Mouse (Mus musculus) lung, embryonic 14.5 days (tissue): ENCODE data around the gene Cdk12. TPM values are rescaled to one million over a fixed set of nuclear protein-coding genes. Genes with fewer than 3 reads are reported as not detected.
A peak's percentile ranks its signal among the peaks of the same experiment; 100 is the strongest.
"Not testable (repeated sequence)": the region's sequence is repeated elsewhere in the genome, so short reads cannot be mapped to it uniquely, and the experiment has no call there.

Source experiments
- ATAC-seq: fragments of 200-750 bp; cut with Nextera tagmentation; 2 replicates; pipeline ENCODE4 v1.8.0; 2017; ENCODE audit warnings: mild to moderate bottlenecking, moderate TSS enrichment, moderate library complexity; ENCODE audit not compliant: insufficient read depth
- DNase-seq: peaks from one replicate; pipeline ENCODE4 v3.0.0-alpha.2; 2015
- H3K27ac ChIP-seq: fragments of 300-500 bp; sonication (generic); 2 replicates; pipeline ENCODE4 v1.5.1; 2014; ENCODE audit warnings: low read depth, mild to moderate bottlenecking, moderate library complexity
- H3K27me3 ChIP-seq: fragments of 300-500 bp; sonication (generic); 2 replicates; pipeline ENCODE4 v1.6.1; 2014; ENCODE audit warnings: low read length, control low read depth; ENCODE audit not compliant: insufficient read depth
- H3K36me3 ChIP-seq: fragments of 300-500 bp; sonication (generic); 2 replicates; pipeline ENCODE4 v1.6.1; 2014; ENCODE audit warnings: control low read depth; ENCODE audit not compliant: insufficient read depth
- H3K4me1 ChIP-seq: fragments of 300-500 bp; sonication (generic); 2 replicates; pipeline ENCODE4 v1.6.1; 2014; ENCODE audit warnings: antibody characterized with exemption, control low read depth; ENCODE audit not compliant: insufficient read depth
- H3K4me2 ChIP-seq: fragments of 300-500 bp; sonication (generic); 2 replicates; pipeline ENCODE4 v1.6.1; 2014; ENCODE audit warnings: mild to moderate bottlenecking
- H3K4me3 ChIP-seq: fragments of 300-500 bp; sonication (generic); 2 replicates; pipeline ENCODE4 v1.5.1; 2014; ENCODE audit warnings: low read depth, low read length
- H3K9ac ChIP-seq: fragments of 300-500 bp; sonication (generic); 2 replicates; pipeline ENCODE4 v1.6.1; 2014
- H3K9me3 ChIP-seq: fragments of 300-500 bp; sonication (generic); 2 replicates; pipeline ENCODE4 v1.6.1; 2016; ENCODE audit warnings: low read depth, low read length, control low read depth
- CTCF ChIP-seq: IDR thresholded peaks from 2 replicates; pipeline ENCODE4 v1.5.1; 2016; ENCODE audit warnings: antibody characterized with exemption, low read depth
- WGBS: fragments of 180-500 bp; shearing (Covaris S2); extraction: QIAGEN DNeasy Blood & Tissue Kit; methylation state at CpG from one replicate; pipeline ENCODE4 v1.1.7; 2014; 5-methylcytosine and 5-hydroxymethylcytosine counted together
- polyA plus RNA-seq: library from polyadenylated mRNA; unstranded; fragments of >200 nt; fragmentation: Nextera tagmentation; extraction: Ambion mirVana; gene quantifications from 2 replicates; pipeline ENCODE4 v1.2.1, GENCODE M21; 2014

Gene Cdk12
- polyA plus RNA-seq, 1 experiment from 2014 or later: 16.6 TPM

DNA sequence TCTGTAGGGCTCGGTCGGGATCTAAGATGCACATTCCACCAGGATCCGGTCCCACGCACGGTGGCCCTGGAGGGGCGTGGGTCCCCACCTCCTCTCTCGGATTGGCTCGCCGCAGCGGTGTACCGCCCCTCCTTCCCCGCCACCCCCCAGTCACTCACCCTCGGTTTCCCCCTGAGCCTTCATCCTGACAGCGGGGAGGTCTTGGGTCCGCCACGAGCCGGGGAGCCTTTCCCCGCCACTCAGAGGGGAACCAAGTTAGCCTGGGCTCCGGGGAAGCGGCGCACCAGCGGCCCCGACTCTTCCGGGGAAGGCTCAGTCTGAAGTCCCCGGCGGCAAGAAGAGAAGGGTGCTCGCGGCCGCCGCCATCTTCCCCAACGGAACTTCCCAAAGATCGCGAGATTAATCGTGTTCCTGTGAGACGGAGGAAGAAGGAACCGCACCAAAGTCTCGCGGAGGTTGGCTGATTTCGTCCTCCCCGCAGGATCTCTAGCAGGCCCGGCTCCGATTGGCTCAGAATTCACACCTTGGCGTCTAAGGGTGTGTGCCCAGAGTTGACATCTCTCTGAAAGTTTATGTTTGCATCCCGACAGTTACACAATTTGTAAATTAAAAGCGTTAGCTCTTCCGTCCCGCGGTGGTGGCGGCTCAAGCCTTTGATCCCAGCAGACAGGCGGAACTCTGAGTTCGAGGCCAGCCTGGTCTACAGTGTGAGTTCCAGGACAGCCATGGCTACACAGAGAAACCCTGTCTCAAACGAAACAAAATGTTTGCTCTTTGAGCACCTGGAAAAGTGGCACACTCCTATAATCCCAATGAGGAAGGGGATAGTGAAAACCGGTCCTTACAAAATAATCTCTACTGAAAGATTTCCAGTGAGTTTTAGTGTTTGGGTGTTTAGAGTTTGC is 9.7 kb upstream of the Cdk12 start, which contains the start of gene Med1:
Gene Med1 (minus strand): TSS at position 393 of the 905 bp plus-strand sequence.
- Histone ChIP-seq H3K36me3 (peaks cover 22% of the 10 kb centered on the region), H3K9ac (peak within 1 kb of the TSS; percentile 90), H3K4me1 (peaks cover 8% of the 10 kb centered on the region), H3K9me3 (no peaks in the 10 kb centered on the region), H3K4me2 (peak within 1 kb of the TSS; percentile 77), H3K27me3 (no peaks in the 10 kb centered on the region), H3K27ac (peak within 1 kb of the TSS; percentile 88), H3K4me3 (peak within 1 kb of the TSS; percentile 67)
- no peak for TF ChIP-seq CTCF
- under 1% methylated on average over 53 of the region's 53 CpGs for WGBS
- peak; percentile 99 for DNase-seq
- ATAC-seq: peak; percentile 96

DNA sequence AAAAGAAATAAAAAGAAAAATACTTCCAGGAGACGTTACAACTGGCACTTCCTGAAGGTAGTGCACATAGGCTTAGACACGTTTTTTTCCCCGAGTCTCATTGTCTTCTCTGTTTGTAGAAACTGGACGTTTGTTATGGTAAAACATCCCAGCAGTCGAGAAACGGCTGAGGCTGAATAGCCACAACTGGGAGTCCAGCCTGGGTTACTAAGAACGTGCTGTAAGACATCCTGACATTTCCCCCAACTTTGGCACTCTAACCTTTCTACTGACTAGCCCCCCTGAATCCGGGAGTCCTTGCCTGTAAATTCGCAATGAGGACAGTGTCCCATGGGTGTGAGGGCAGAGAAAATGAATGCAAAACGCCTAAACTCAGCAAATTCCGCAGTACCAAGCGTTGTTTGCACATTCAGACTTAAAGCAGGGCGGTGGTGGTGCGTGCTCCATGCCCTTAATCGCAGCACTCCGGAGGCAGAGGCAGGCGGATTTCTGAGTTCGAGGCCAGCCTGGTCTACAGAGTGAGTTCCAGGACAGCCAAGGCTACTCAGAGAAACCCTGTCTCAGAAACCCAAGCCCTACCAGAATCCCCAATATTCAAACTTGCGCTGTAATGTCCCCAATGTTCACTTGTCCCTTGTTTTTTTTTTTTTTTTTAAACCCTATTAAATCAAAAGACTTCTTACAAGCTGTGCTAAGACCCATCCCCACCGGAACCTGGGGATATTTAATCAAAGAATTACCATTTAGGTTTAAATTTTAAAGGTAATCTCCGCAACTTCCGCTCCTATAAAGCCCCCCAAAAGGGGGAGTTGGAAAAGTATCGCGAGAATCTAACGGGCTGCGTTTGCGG is 843 bp upstream of the Cdk12 start:
- Histone ChIP-seq H3K27me3 (no peaks in the 10 kb centered on the region), H3K9ac (peak overlapping the region; percentile 67), H3K4me1 (no peaks in the 10 kb centered on the region; the same call in 1 of the 2 replicates), H3K4me2 (peak overlapping the region; percentile 80), H3K4me3 (peak overlapping the region; percentile 96), H3K36me3 (0 out of 2 replicates have a peak, but pooled peaks cover 2% of the 10 kb centered on the region), H3K27ac (peak overlapping the region; percentile 100), H3K9me3 (no peaks in the 10 kb centered on the region)
- 0 out of 2 replicates have a peak, but pooled peaks have one; percentile 8 for ATAC-seq
- DNase-seq: peak; percentile 62
- 1% methylated on average over 27 of the region's 27 CpGs for WGBS
- TF ChIP-seq CTCF: no peak

GRCm38 (mm10) chr11:98203351-98203911 is 572 bp downstream of the Cdk12 start:
- H3K9ac ChIP-seq: peak overlapping the region; percentile 99
- TF ChIP-seq CTCF: no peak
- peak overlapping the region; percentile 96 for H3K4me3 ChIP-seq
- DNase-seq (no peak), ATAC-seq (peak; percentile 60)
- H3K27ac ChIP-seq: peak overlapping the region; percentile 100
- peak overlapping the region; percentile 88 for H3K4me2 ChIP-seq
- H3K27me3 ChIP-seq: no peaks in the 10 kb centered on the region
- WGBS: under 1% methylated on average over 37 of the region's 37 CpGs
- peaks cover 13% of the 10 kb centered on the region; the same call in 1 of the 2 replicates for H3K36me3 ChIP-seq
- H3K4me1 ChIP-seq: no peaks in the 10 kb centered on the region; the same call in 1 of the 2 replicates
- H3K9me3 ChIP-seq: no peaks in the 10 kb centered on the region

GRCm38 (mm10) chr11:98203931-98204421 is 1.1 kb downstream of the Cdk12 start:
- H3K4me2 ChIP-seq: peak overlapping the region; percentile 88
- WGBS: under 1% methylated on average over 16 of the region's 16 CpGs
- no peak for TF ChIP-seq CTCF
- H3K4me1 ChIP-seq: no peaks in the 10 kb centered on the region; the same call in 1 of the 2 replicates
- no peaks in the 10 kb centered on the region for H3K9me3 ChIP-seq
- H3K4me3 ChIP-seq: peak overlapping the region; percentile 96
- no peak for ATAC-seq
- DNase-seq: peak; percentile 31
- H3K27me3 ChIP-seq: no peaks in the 10 kb centered on the region
- peaks cover 18% of the 10 kb centered on the region for H3K36me3 ChIP-seq
- H3K9ac ChIP-seq: peak overlapping the region; percentile 99
- H3K27ac ChIP-seq: peak overlapping the region; percentile 100

DNA sequence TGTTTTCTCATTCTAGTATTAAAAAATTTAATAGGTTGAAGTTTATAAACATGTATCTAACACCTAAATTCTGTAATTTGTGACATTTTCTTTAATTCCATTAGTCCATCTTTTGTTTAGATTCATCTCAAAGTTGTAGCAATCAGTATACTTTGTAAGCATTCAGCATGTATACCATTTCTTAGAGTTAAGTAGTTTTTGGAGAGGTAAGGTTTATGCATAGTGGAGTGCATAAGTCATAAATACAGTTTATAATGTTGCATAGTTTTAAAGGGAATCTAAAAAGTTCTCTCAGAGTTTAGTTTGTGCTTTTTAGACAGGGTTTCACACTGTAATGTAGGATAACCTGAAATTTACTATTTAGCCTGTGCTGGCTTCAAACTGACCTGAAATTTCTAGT is 2.6 kb downstream of the Cdk12 start:
- ATAC-seq (no peak), DNase-seq (no peak)
- Histone ChIP-seq H3K9me3 (no peaks in the 10 kb centered on the region), H3K36me3 (peaks cover 31% of the 10 kb centered on the region), H3K4me2 (peak overlapping the region; percentile 63), H3K4me3 (peak overlapping the region; percentile 36), H3K27ac (no peak overlapping the region), H3K9ac (no peak overlapping the region), H3K27me3 (no peaks in the 10 kb centered on the region), H3K4me1 (no peaks in the 10 kb centered on the region; the same call in 1 of the 2 replicates)
- no peak for TF ChIP-seq CTCF

- H3K27ac ChIP-seq, DNase-seq, H3K9ac ChIP-seq, ATAC-seq, H3K9me3 ChIP-seq, H3K4me1 ChIP-seq, H3K27me3 ChIP-seq: not testable (repeated sequence)
- peaks cover 38% of the 10 kb centered on the region for H3K36me3 ChIP-seq
- WGBS: 75% methylated on average over 3 of the region's 3 CpGs
- H3K4me3 ChIP-seq: peak overlapping the region; percentile 36
- H3K4me2 ChIP-seq: peak overlapping the region; percentile 63
Measured at GRCm38 (mm10) chr11:98206281-98206680, 3.4 kb downstream of the Cdk12 start.

DNA sequence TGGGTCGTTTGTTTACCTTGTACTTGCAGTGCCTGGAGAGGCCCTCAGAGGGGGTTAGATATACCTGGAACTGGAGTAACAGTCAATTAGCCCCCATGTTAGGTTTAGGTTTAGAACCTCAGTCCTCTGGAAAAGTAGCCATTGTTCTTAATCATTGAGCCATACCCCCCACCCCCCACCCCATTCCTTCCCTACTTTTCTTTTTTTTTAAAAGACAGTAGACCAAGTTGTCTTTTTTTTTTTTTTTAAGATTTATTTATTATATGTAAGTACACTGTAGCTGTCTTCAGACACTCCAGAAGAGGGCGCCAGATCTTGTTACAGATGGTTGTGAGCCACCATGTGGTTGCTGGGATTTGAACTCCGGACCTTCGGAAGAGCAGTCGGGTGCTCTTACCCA is 6.8 kb downstream of the Cdk12 start:
- not testable (repeated sequence) for H3K27ac ChIP-seq, H3K4me3 ChIP-seq, H3K4me2 ChIP-seq, H3K4me1 ChIP-seq, ATAC-seq, H3K9me3 ChIP-seq, DNase-seq, H3K27me3 ChIP-seq, H3K9ac ChIP-seq
- 84% methylated on average over 4 of the region's 5 CpGs for WGBS
- peaks cover 70% of the 10 kb centered on the region for H3K36me3 ChIP-seq
